Mouse (Mus musculus): ENCODE data around the gene Ccr5.
"Not testable (repeated sequence)": the region's sequence is repeated elsewhere in the genome, so short reads cannot be mapped to it uniquely, and the experiment has no call there.

Gene Ccr5

GRCm38 (mm10) chr9:124121387-124122184, at the start of gene Ccr5:
Gene Ccr5 (plus strand): TSS chr9:124121543.
- no peak for DNase-seq

GRCm38 (mm10) chr9:124079803-124080202, 41.5 kb upstream of the Ccr5 start:
- no peak for DNase-seq

GRCm38 (mm10) chr9:124080471-124080870, 40.9 kb upstream of the Ccr5 start:
- not testable (repeated sequence) for DNase-seq

GRCm38 (mm10) chr9:124090441-124090840, 30.9 kb upstream of the Ccr5 start:
- DNase-seq, result no peak

GRCm38 (mm10) chr9:124099127-124099526, 22.2 kb upstream of the Ccr5 start:
- no peak for DNase-seq

- no peak for DNase-seq
Measured at GRCm38 (mm10) chr9:124100357-124100756, 21.0 kb upstream of the Ccr5 start.

GRCm38 (mm10) chr9:124101723-124102122, 19.6 kb upstream of the Ccr5 start, which contains the start of gene Ccr2:
Gene Ccr2 (plus strand): TSS chr9:124101950.
- DNase-seq, result no peak

GRCm38 (mm10) chr9:124103199-124103598, 18.1 kb upstream of the Ccr5 start:
- DNase-seq, result no peak

- DNase-seq, result no peak
Measured at GRCm38 (mm10) chr9:124105196-124105595, 16.1 kb upstream of the Ccr5 start.

GRCm38 (mm10) chr9:124107232-124107631, 14.1 kb upstream of the Ccr5 start:
- DNase-seq, result no peak

GRCm38 (mm10) chr9:124108356-124109127, 12.8 kb upstream of the Ccr5 start:
- DNase-seq, result no peak

- DNase-seq, result no peak
Measured at GRCm38 (mm10) chr9:124111997-124112396, 9.3 kb upstream of the Ccr5 start.

- no peak for DNase-seq
Measured at GRCm38 (mm10) chr9:124112591-124113239, 8.6 kb upstream of the Ccr5 start.

GRCm38 (mm10) chr9:124113777-124114176, 7.6 kb upstream of the Ccr5 start:
- no peak for DNase-seq

GRCm38 (mm10) chr9:124118489-124118888, 2.9 kb upstream of the Ccr5 start:
- DNase-seq, result no peak

- no peak for DNase-seq
Measured at GRCm38 (mm10) chr9:124125576-124125975, 4.2 kb downstream of the Ccr5 start.

- DNase-seq, result no peak
Measured at GRCm38 (mm10) chr9:124126373-124126772, 5.0 kb downstream of the Ccr5 start.

- DNase-seq, result no peak
Measured at GRCm38 (mm10) chr9:124127412-124127811, 6.1 kb downstream of the Ccr5 start.

GRCm38 (mm10) chr9:124128379-124128778, 7.0 kb downstream of the Ccr5 start:
- peak; percentile 12 for DNase-seq

GRCm38 (mm10) chr9:124132899-124133298, 11.6 kb downstream of the Ccr5 start:
- DNase-seq, result not testable (repeated sequence)

- not testable (repeated sequence) for DNase-seq
Measured at GRCm38 (mm10) chr9:124134919-124135318, 13.6 kb downstream of the Ccr5 start.

- DNase-seq, result no peak
Measured at GRCm38 (mm10) chr9:124137619-124138018, 16.3 kb downstream of the Ccr5 start.

GRCm38 (mm10) chr9:124138055-124138775, 16.9 kb downstream of the Ccr5 start:
- DNase-seq, result no peak
